9 mouse cellular contexts compared by ENCODE assay signal in genomic region chr5:38529724-38530428, GRCm38 (mm10). TPM values are rescaled to one million over a fixed set of nuclear protein-coding genes. Genes with fewer than 3 reads are reported as not detected.
DNase-seq lines count a peak whose midpoint lies in the region; ATAC-seq and TF ChIP-seq lines count a peak whose summit lies in the region.
"Had no signal": no experiment of that assay in that cellular context is flagged by ENCODE, and none has a peak within 500 bp of the region (broad histone marks: within the 10 kb centered on the region; RNA-seq: fewer than 3 reads in every experiment).

No protein-coding gene starts in this region.

- no peak overlapping the region for H3K9ac ChIP-seq in heart, postnatal 0 days (replicated peaks; ENCODE audit: low read depth, low read length)
- H3K9ac ChIP-seq in hindbrain, postnatal 0 days (replicated peaks; ENCODE audit: low read length): no peak overlapping the region
- H3K9ac ChIP-seq in neural tube, embryonic 12.5 days: no peak overlapping the region
- H3K9ac ChIP-seq: limb, embryonic 12.5 days had no signal

- no peak overlapping the region for H3K27ac ChIP-seq in heart, postnatal 0 days (ENCODE audit: low read depth)
- no peak overlapping the region for H3K27ac ChIP-seq in hindbrain, postnatal 0 days
- no peak overlapping the region for H3K27ac ChIP-seq in neural tube, embryonic 12.5 days
- H3K27ac ChIP-seq: limb, embryonic 12.5 days had no signal

- H3K27me3 ChIP-seq in heart, postnatal 0 days (ENCODE audit: control insufficient read depth, insufficient read depth, low read length): no peaks in the 10 kb centered on the region
- H3K27me3 ChIP-seq in hindbrain, postnatal 0 days (ENCODE audit: insufficient read depth, low read length): no peaks in the 10 kb centered on the region
- no peaks in the 10 kb centered on the region for H3K27me3 ChIP-seq in neural tube, embryonic 12.5 days (replicated peaks)
- H3K27me3 ChIP-seq: limb, embryonic 12.5 days had no signal

- no peaks in the 10 kb centered on the region for H3K4me1 ChIP-seq in heart, postnatal 0 days (ENCODE audit: control insufficient read depth, insufficient read depth)
- H3K4me1 ChIP-seq in hindbrain, postnatal 0 days (ENCODE audit: insufficient read depth, low read length): no peaks in the 10 kb centered on the region
- no peaks in the 10 kb centered on the region for H3K4me1 ChIP-seq in neural tube, embryonic 12.5 days
- H3K4me1 ChIP-seq: limb, embryonic 12.5 days had no signal

- DNase-seq in heart, postnatal 0 days (ENCODE audit: low spot score): no peak
- no peak for DNase-seq in heart, postnatal 14 days
- DNase-seq in R1 (ENCODE audit: low read depth, low spot score) (peak; percentile 67), adipocyte (ENCODE audit: low spot score) (no peak)
- DNase-seq in hindbrain, postnatal 0 days (ENCODE audit: low spot score): peak; percentile 68
- DNase-seq in ovary, postnatal 36 days (ENCODE audit: low spot score): no peak
- no peak for DNase-seq in right cerebral cortex, adult 18-20 months

- peak; percentile 58 for TF ChIP-seq CTCF in heart, postnatal 0 days (IDR thresholded peaks at IDR 0.05; ENCODE audit: low read depth)
- TF ChIP-seq CTCF in hindbrain, postnatal 0 days (IDR thresholded peaks at IDR 0.05; ENCODE audit: low read depth): peak; percentile 89

- intact Hi-C loops in heart, postnatal 14 days (cut with DNase I): no loop called here

- 72% methylated on average over 6 of the region's 6 CpGs for WGBS in heart, postnatal 0 days
- WGBS in hindbrain, postnatal 0 days: 71% methylated on average over 6 of the region's 6 CpGs
- WGBS in neural tube, embryonic 12.5 days: 71% methylated on average over 6 of the region's 6 CpGs

- peak; percentile 35; the same call in 1 of the 2 replicates for ATAC-seq in heart, postnatal 0 days (ENCODE audit: insufficient read depth, low read depth)
- ATAC-seq in hindbrain, postnatal 0 days: peak; percentile 42
- peak; percentile 74 for ATAC-seq in neural tube, embryonic 12.5 days (ENCODE audit: low FRiP score, low read depth)

- TF ChIP-seq EP300 in heart, postnatal 0 days (IDR thresholded peaks at IDR 0.05; ENCODE audit: low read depth): no peak

- peaks cover 100% of the 10 kb centered on the region for H3K36me3 ChIP-seq in heart, postnatal 0 days (replicated peaks; ENCODE audit: control insufficient read depth, insufficient read depth, low read length)
- H3K36me3 ChIP-seq in hindbrain, postnatal 0 days (ENCODE audit: insufficient read depth, low read length): peaks cover 74% of the 10 kb centered on the region
- H3K36me3 ChIP-seq in neural tube, embryonic 12.5 days: peaks cover 89% of the 10 kb centered on the region

- no peaks in the 10 kb centered on the region for H3K9me3 ChIP-seq in heart, postnatal 0 days (replicated peaks; ENCODE audit: control insufficient read depth, low read length)
- no peaks in the 10 kb centered on the region for H3K9me3 ChIP-seq in hindbrain, postnatal 0 days (ENCODE audit: low read length)
- H3K9me3 ChIP-seq in neural tube, embryonic 12.5 days: no peaks in the 10 kb centered on the region
- H3K9me3 ChIP-seq: limb, embryonic 12.5 days had no signal

- H3K4me2 ChIP-seq in heart, postnatal 0 days (ENCODE audit: low read depth, low read length): no peak overlapping the region
- no peak overlapping the region for H3K4me2 ChIP-seq in hindbrain, postnatal 0 days (ENCODE audit: low read depth, low read length)
- H3K4me2 ChIP-seq in neural tube, embryonic 12.5 days (replicated peaks): no peak overlapping the region
- H3K4me2 ChIP-seq: limb, embryonic 12.5 days had no signal

- H3K4me3 ChIP-seq in heart, postnatal 0 days (ENCODE audit: low read depth, low read length): no peak overlapping the region
- no peak overlapping the region for H3K4me3 ChIP-seq in hindbrain, postnatal 0 days (ENCODE audit: low read length)
- H3K4me3 ChIP-seq in neural tube, embryonic 12.5 days: no peak overlapping the region
- H3K4me3 ChIP-seq: limb, embryonic 12.5 days had no signal

RNA-seq across cellular contexts. Expression of gene Slc2a9, which starts 26.9 kb away (rescaled TPM):
- 0.23 and 4.3 TPM in 2 replicates for total RNA-seq in heart, postnatal 0 days (2014; rRNA removed; ENCODE audit: low replicate concordance)
- 0.61 and 0.74 TPM in 2 replicates for polyA plus RNA-seq in heart, postnatal 0 days (2015; fragmentation: Nextera tagmentation; extraction: Ambion mirVana)
- total RNA-seq in heart, postnatal 14 days (2021): 1 to 10 TPM in 1 of 2 experiments, under 1 TPM in 1; 0.85 to 2.9 TPM
- total RNA-seq in hindbrain, postnatal 0 days (2014; rRNA removed): 0.86 and 1.7 TPM in 2 replicates
- polyA plus RNA-seq in hindbrain, postnatal 0 days (2015; fragmentation: Nextera tagmentation; extraction: Ambion mirVana): 0.52 and 1.0 TPM in 2 replicates
- 0.24 and 0.37 TPM in 2 replicates for polyA plus RNA-seq in neural tube, embryonic 12.5 days (2016; fragmentation: Nextera tagmentation; extraction: Ambion mirVana)

RNA-seq across cellular contexts. Expression of gene Wdr1, which starts 33.1 kb away (rescaled TPM):
- 306 and 324 TPM in 2 replicates for total RNA-seq in heart, postnatal 0 days (2014; rRNA removed; ENCODE audit: low replicate concordance)
- polyA plus RNA-seq in heart, postnatal 0 days (2015; fragmentation: Nextera tagmentation; extraction: Ambion mirVana): 145 and 171 TPM in 2 replicates
- 100 to 1,000 TPM; 119 to 146 TPM for total RNA-seq in heart, postnatal 14 days (2021)
- total RNA-seq in hindbrain, postnatal 0 days (2014; rRNA removed): 245 and 258 TPM in 2 replicates
- polyA plus RNA-seq in hindbrain, postnatal 0 days (2015; fragmentation: Nextera tagmentation; extraction: Ambion mirVana): 174 TPM in 2 replicates
- polyA plus RNA-seq in neural tube, embryonic 12.5 days (2016; fragmentation: Nextera tagmentation; extraction: Ambion mirVana): 140 and 149 TPM in 2 replicates

Comparison
In these comparisons a context has a peak if more than half of its experiments do, and no peak if none do; other contexts are left out.
1. DNase-seq: peak in R1 (single experiment) and hindbrain, postnatal 0 days (single experiment); none in heart, postnatal 0 days (single experiment), heart, postnatal 14 days (0 of 2), adipocyte (single experiment), ovary, postnatal 36 days (single experiment) and right cerebral cortex, adult 18-20 months (single experiment).
2. Peak in every context shown above with its lines, with median percentiles within 50 percentile points of each other: ATAC-seq.